Mouse (Mus musculus) layer of hippocampus, postnatal 25 days (tissue): Measurements from ENCODE around the gene Mt2. TPM values are rescaled to one million over a fixed set of nuclear protein-coding genes. Genes with fewer than 3 reads are reported as not detected.
"Not testable (repeated sequence)": the region's sequence is repeated elsewhere in the genome, so short reads cannot be mapped to it uniquely, and the experiment has no call there.

Experiments
- DNase-seq, 2 experiments: peaks; one replicate each; pipeline ENCODE4 v3.0.0; 2022; ENCODE audit warnings: mixed read lengths in 2 of 2, low spot score in 1 of 2; ENCODE audit errors: extremely low spot score in 1 of 2
- total RNA-seq, 2 experiments: library from RNA; stranded (reverse); gene quantifications; 2 replicates each; pipeline ENCODE4 v1.2.3; 2021

Gene Mt2
- total RNA-seq, result 100 to 1,000 TPM; 381 to 701 TPM

DNA sequence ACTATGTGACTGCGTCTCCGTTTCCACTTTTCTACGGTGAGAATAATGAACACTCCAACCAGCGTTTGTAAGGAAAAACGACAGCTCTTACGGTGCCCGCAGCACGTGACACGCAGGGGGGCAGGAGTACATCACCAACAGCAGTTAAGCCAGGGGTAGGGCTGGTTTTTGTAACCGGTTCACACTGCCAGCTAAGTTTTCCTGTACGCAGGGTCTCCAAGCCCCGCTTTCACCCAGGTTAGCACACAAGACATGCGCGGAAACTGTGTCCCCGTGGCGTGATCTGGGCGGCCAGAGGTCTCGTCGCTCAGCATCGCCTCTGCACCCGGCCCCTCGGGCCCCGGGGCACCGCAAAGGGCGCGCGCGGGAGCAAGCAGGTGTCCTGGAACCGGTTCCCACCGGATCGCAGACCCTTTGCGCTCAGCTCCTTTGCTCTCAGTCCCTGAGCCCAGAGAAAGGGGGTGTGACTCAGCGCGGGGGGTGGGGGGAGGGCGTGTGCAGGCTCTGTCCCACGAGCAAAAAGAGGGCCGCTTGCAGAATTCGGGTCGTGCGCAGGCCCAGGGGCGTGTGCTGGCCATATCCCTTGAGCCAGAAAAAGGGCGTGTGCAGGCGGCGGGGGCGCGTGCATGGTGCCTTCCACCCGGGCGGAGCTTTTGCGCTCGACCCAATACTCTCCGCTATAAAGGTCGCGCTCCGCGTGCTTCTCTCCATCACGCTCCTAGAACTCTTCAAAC, at the start of gene Mt2:
Mt2 (plus strand) TSS at position 590 of the 734 bp plus-strand sequence.
- DNase-seq, result peak; percentile 39 to 61

DNA sequence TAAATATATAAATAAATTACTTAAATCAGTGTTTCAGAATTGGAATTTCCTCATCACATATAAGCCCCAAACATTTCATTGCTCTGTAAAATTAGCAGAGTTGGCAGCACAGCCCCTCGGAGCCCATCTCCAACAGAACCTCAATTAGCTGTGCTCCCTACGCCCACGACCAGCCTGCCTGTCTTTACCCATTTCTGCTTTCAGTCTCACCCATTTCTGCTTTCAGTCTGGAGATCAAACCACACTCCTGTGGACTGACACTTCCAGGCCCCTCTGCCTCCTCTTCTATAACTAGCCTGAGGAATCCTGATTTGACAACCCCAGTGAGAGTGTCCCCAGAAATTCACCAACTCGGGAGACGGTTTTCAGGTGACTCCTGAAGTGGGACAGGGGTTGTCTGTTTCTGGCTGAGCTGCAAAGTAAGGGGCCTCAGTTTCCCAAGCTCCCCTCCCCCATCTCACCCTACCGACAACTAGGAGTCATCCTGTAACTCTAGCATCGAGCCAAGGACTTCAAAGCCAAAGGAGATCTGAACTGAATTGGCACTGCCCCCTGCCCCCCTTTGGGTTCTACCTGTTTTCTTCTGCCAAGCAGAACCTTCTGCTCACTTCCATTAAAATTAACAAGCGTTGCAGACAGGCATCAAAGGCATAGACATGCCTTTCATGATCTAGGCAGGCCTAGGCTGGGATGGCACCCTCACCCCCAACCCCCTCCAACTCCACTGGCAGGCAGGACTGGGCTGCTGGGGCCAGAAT, 49.6 kb upstream of the Mt2 start:
- no peak for DNase-seq

DNA sequence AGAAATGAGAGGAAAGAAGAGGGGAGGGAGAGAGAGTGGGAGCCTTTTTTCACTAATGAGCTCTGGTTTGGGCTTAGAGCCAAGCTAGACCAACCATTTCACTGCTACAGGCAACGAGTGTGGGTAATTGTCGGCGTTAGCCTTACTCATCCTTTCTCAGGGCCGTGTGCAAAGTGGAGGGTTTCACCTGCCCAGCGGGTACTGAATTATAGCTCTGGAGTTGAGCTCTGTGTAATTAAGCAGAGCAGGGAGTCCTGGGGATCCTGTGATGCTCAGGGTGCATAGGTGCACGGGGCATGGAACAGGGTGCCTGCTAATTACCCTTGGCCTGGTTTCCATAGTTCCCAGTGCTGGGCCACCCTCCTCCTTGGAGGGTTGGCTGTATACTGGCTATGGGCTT, 44.8 kb upstream of the Mt2 start:
- no peak for DNase-seq

DNA sequence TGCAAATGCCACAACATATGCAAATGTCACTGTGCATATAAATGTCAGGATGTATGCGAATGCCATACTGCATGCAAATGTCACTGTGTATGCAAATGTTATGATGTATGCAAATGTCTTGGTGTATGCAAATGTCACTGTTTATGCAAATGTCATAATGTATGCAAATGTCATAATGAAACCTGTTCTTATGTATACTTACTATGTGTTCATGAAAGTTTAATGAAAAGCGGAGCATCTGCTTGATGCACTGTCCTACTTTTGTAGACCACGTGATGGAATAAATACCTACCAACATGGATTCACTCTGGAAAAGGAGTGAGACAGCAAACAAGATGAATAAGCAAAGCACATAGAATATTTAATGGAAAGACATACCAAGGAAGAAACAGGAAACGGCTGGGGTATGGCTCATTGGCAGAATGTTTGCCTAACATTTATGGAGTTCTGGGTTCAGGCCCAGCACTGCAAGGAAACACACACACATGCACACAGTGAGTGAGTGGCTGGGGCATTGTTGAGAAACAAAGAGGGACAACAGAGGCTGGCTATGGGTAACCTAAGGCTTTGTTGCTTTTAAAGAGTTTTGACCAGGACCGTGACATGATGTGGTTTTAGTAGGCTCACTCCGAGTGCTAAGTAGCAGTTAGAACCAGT, 43.2 kb upstream of the Mt2 start:
- no peak for DNase-seq

DNA sequence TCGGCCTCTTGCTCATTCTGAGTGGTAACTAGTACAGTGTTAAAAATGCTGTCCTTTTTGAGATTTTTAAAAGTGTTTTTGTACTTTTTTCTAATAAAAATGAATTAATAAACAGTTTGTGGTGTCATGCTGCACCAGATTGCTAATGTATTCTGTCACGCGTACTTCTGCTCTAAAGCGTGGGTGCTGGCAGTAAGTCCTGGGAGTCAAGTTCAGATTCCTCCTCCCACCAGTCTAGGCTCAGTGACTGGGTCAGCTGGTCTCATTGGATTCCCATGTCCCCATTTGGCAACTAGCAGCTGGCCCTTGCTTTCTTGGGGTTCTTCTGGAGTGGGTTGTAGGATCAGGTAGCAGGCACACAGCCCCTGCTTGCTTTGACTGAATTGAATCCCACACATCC, 42.3 kb upstream of the Mt2 start:
- no peak for DNase-seq

DNA sequence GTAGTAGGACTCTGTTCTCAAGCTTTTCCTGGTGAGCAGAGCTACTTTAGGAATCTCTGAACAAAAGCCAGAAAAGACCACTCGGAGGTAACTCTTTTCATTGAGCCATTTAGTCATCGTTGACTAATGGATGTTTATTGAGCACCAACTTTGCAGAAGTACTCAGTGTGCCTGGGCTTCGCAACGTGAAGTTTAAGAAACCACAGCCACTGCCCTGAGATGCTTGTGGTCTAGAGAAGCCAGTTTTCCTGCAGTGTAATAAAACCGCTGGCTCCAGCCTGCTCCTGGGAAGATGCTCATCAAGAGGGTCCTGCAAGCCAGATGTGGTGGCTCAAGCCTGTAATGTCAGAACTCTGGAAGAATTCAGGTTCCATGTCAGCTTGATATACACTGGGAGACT, 40.4 kb upstream of the Mt2 start:
- DNase-seq, result no peak

DNA sequence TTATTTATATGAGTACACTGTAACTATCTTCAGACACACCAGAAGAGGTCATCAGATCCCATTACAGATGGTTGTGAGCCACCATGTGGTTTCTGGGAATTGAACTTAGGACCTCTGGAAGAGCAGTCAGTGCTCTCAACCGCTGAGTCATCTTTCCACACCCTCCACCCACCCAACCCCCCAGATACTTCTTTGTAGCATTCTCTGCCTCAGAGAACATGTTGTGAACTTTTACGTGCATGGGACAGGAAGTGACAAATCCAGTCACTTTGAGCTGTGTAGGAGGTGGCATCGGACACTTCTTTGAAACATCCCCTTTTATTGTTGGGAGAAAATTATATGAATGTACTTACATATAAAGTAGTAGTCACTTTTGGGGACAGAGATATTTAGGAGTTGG, 37.9 kb upstream of the Mt2 start:
- not testable (repeated sequence) for DNase-seq

DNA sequence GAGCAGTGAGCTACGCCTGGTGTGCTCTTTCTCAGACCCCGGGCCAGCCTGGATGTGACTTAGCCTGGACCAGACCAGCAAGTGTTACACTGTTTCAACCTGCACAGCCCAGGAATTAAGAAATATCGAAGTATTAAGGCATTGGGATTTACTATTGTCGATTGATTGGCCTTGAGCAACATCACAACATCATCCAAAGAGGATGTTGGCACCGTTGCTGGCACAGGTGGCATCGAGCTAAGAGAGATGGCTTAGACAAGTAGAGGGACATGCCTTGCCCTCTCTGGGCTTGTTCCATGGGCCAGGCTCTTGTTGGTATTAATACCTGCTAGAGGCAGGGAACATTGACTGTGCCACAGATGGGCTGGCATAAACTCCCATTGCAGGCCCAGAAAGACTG, 36.9 kb upstream of the Mt2 start:
- DNase-seq, result no peak

DNA sequence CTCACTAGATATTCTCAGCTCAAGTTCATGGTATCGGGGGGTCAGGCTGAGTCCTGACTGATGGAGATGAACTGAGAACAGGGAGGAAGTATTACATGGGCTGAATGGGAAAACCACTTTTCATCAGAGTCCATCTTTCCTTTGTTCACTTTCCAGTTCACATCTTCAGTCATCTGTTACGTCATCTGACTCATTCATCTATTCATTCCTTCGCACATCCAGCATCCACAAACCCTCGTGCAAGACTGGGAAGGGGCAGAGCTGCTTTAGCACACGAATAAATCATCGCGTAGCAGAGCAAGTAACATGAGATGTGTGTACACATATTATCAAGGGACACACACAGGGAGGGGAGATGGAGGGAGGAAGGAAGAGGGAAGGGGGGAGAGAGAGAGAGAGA, 36.3 kb upstream of the Mt2 start:
- no peak for DNase-seq

DNA sequence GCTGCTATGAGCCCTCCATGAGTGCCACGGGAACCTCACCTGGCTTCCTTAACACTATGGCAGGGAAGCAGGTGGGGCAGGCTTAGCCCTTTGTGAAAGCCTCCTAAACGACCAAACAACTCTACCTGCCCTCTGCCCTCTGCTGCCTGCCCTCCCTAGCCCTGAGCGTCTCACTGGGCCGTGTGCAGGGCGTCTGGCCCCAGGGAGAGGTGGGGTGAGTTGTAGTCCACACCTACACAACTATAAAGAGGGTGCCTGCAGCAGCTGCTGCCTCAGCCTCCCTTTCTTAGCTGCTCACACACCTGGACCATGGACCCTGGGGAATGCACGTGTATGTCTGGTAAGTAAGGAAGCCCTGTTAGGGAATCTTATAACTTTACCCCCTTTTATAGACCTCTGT, 35.5 kb upstream of the Mt2 start, which contains the start of gene Mt4:
Mt4 (plus strand) TSS at position 265 of the 400 bp plus-strand sequence.
- DNase-seq, result no peak

DNA sequence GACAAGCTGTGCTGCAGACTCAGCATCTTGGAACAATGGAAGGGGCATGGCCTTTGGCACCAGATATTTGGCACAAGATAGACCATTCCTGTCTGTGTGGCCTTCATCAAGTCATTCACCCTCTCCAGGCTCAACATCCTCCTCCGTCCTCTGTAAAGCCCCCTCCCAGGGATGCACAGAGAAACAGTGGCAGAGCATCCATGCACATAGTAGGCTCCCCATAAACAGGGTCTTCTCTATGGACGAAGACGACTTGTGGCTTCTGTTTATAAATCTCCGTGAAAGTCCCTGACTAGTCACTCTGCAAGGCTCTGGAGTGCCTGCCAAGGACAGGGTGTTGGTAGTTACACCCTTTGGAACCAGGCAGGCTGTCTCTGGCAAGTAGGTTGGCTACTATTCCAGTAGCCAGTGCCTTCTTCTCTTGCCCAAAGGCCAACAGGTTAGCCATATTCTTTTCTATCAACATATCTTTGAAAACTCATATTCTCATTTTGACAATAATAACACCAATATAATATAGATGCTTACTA, 32.1 kb upstream of the Mt2 start:
- no peak for DNase-seq

DNA sequence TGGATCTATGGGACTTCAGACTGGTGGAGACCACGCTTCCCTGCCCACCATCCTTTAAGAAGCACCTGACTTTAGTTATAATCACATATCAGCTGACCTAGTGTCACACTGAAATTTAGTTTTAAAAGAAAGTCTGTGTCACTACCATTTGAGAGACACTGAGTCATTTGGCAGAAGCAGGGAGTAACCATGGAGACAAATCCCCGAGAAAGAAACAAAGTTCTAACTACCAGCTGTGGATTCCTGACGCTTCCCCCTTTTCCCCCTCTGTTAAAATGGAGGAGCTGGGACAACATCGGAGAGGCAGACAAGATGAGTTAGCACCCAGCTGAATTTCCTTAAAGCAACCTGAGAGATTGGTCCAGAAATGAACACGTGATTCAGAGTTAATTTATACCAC, 24.2 kb upstream of the Mt2 start:
- no peak for DNase-seq

DNA sequence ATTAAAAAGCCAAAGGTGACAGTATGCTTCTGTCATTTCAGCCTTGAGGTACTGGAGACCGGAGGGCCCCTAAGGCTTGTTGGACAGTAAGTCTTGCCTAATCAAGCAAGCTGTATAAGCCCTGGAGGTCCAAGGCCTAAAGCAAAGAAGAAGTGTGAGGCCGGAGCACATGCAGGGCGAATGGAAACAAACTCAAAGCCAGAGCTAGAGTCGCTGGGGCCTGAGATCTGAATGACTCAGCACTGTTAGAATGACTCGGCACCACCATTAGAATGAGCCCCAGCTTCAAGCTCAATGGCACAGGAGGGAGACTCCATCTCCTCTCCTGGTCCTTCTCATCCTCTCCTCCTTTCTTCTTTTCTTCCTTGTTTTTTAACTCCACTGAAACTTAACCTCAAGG, 21.5 kb upstream of the Mt2 start:
- DNase-seq, result no peak

DNA sequence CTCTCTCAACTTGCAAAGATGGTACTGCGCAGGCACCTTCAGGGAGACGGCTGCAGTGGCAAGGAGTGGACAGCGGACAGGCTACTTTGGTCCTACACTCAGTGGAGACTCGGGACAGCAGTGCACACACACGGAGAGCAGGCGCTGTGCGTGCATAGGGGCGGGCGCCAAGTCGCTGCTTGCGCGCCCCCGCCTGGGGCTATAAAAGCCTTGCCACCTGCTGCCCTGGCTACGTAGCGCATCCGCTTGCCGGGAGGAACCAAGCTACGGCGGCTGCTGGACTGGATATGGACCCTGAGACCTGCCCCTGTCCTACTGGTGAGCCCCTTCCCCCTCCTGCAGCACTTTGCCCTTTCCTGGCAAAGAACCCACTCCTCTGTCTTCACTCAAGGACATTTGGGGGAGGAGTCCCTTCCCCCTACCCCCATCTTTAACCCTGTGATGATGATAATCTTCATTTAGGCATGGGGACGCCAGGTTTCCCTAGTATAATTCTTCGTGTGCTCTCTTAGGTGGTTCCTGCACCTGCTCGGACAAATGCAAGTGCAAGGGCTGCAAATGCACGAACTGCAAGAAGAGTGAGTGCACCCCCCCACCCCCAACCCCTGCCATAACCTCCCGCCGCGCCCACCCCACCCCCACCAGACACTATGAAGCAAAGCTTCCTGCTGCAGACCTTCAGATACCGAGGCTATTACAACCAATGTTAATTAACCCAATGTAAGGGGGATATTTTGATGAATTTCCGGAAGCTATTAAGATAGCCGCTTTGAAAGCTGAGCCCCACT, 19.8 kb upstream of the Mt2 start, which contains the start of gene Mt3:
Mt3 (plus strand) TSS at position 95 of the 788 bp plus-strand sequence.
- peak; percentile 81 to 85 for DNase-seq

DNA sequence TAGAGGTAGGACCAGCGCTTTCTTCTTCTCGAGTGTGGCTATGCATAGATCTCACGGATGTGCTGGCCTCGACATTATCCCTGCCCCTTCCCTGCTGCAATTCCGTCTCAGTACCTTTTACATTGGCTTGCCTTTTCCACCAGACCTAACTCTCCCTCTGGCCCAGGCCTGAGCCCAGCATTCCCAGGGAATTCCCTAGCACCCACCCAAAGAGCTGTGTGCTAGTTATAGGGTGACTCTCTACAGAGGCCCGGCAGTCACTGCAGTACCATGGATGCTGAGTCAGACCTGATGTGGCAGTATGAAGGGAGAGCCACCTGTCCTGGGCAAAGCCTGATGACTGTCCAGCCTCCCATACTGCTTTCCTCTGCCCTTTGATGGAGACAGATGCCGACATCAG, 19.0 kb upstream of the Mt2 start:
- DNase-seq, result peak in 1 of 2 experiments; percentile 40

DNA sequence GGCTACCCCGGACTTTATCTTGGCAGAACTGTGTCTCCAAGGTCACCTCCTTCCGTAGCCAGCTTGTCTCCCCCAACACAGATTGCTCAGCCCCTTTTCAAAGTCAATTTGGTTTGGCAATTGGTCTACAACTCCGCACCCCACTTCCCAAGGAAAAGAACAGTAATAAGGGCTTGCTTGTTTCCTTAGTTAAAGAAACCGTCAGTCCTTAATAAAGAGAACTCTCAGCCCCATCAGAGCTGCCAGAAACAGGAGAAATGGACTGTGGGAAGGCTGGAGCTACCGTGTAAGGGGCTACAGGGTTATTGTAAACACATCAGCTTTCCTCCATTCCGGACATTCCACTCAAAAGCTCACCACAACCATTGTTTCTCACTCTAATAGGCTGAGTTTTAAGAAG, 17.9 kb upstream of the Mt2 start:
- no peak for DNase-seq

DNA sequence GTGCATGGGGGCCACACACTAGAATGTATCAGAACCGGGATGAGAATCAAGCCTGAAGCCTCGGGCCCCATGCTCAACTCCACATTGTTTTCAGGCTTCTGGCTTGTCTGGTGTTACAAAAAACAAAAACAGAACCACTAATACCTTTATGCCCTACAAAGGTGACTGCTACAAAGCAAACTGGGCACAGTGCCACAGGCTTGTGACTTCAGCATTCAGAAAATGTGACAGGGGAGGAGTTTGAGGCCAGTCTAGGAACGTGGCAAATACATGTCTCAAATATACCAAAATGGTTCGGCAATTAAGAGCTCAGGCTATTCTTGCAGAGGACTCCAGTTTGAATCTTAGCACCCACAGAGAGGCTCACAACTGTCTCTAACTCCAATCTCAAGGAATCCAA, 16.4 kb upstream of the Mt2 start:
- no peak for DNase-seq

DNA sequence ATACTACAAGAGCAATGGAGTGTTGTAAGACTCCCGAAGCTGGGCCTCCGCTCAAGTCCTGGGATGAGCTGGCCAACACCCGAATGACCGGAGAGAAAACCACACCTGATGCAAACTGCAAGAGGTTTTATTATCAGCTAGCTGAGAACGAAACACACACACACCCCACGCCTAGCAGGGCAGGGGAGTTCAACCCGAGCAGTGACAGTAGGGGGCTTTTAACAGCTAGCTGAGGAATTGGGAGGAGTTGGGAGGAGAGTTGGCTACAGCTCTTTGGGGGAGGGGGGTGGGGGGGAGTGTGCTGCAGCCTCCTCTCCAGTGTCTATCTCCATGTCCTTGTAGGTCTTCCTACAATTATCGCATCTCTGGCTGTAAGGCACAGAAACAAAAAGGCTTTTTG, 6.7 kb upstream of the Mt2 start:
- DNase-seq, result not testable (repeated sequence)

DNA sequence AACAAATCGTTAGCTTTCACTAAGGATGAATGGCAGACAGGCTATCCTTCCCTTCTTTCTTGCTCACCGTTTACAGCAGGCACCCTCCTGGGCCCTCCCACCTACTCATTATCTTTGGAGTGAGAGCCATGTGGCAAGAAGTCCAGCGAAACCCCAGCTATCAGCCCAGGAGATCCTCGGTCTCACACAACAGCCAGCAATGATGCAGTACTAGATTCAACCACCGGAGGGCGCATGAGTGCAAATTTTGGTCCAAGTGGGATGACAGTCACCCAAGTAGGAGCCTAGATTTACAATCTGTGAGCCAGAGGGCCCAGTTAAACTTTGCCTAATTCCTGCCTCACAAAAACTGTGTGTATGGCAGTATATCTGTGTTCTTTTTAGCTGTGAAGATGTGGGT, 5.2 kb upstream of the Mt2 start:
- DNase-seq, result peak; percentile 99 to 100

DNA sequence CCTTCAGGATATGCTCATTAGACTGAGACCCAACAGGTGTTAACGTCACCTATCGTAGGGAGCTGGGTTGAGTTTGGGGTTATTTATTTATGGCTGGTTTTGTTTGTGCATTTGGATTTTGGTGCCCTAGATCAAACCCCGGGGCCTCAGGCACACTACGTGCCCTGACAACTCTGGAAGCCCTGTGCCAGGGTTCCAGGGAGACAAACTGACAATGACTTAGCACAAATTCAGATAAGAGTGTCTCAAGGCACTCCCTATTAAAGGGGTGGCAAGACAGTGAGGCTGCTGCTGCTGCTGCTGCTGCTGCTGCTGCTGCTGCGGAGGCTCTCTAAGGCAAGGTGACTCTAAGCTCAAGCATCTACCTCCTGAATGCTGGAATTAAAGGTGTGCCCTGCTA, 2.9 kb upstream of the Mt2 start:
- DNase-seq, result no peak
